Mouse (Mus musculus) gastrocnemius, postnatal 10 days (tissue): ENCODE measurements around the gene Vmn2r58. TPM values are rescaled to one million over a fixed set of nuclear protein-coding genes. Genes with fewer than 3 reads are reported as not detected.
"Not testable (repeated sequence)": the region's sequence is repeated elsewhere in the genome, so short reads cannot be mapped to it uniquely, and the experiment has no call there.

ENCODE experiments used
- DNase-seq: peaks from one replicate; pipeline ENCODE4 v3.0.0; 2021; ENCODE audit warnings: mixed read lengths
- long read RNA-seq, 2 experiments: library from polyadenylated mRNA; stranded (forward); transcript quantifications; one replicate each; pipeline ENCODE4 v2.0.0; 2021
- total RNA-seq, 2 experiments: library from RNA; stranded (reverse); gene quantifications; 2 replicates each; pipeline ENCODE4 v1.2.3; 2021

The Vmn2r58 gene
- total RNA-seq, result not detected
- long read RNA-seq, experiment 1, result 0 reads
- long read RNA-seq, experiment 2, result 0 reads

- not testable (repeated sequence) for DNase-seq
Measured at GRCm38 (mm10) chr7:41872612-41873011, at the start of gene Vmn2r58. TSS of gene Vmn2r58 (minus strand) at chr7:41872712.

Other genes starting within 250 kb of the Vmn2r58 start
- gene Zfp788, start 239.5 kb downstream of the Vmn2r58 start, total RNA-seq, result 1 to 10 TPM; 7.4 to 8.6 TPM
- gene Vmn2r59, start 186.3 kb upstream of the Vmn2r58 start, total RNA-seq, result under 1 TPM in 1 of 2 experiments, not detected in 1; 0.02 TPM
- under 1 TPM in 1 of 2 experiments, not detected in 1; 0.02 TPM for gene Vmn2r60, start 235.1 kb upstream of the Vmn2r58 start, total RNA-seq